Mouse (Mus musculus): ENCODE measurements around the gene Pls1.

Gene Pls1

DNA sequence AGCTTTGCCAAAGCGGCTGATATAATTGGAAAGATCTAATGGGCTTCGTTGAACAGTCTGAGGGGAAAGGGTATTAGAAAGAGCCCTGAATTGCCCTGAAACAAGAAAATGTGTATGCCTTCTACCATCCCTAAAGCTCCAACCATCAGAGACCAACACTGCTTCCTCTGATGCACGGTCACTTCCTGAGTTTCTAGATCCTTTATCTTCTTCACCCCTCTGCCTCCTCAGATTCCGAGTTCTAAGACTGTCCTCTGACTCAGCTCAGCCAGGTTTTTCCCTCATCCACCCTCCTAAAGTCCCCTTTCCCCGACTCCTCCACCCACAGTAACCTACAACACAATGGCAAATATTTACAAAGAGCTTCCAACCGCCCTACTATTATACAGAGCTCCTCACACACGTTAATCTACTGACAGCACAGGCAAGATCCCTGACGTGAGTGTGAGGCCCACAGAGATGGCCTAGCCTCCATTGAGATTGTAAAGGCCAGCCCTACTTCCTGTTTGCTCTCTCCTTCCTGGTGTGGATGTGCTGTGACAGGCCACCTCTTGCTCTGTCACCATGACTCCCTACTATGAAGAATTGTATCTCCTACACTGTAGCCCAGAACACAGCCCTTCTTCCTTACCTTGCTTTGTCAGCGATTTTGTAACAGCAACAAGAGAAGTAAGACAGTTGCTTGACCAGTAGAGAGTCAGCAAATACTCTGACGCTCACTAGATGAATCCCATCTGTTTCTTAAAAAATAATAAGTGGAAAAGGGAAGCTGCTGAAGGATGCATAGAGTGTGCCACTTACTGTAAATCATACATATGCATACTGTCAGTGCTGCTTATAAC, 43.3 kb downstream of the Pls1 start:
- no peak for DNase-seq

DNA sequence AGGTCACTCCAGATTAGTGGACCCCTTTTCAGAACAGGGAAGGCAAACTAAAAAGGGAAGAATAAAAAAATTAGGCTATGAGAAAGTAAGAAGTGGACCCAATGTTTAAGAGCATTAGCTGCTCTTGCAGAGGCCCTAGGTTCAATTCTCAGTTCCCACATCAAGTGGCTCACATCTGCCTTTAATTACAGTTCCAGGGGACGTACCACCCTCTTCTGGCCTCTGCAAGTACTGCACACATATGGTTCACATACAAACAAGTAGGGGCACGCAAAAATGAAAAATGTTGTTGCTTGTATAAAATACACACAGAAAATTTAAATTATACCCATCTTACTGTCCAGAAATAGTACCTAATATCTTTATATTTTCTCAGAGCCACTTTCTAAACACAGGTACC, 48.8 kb downstream of the Pls1 start:
- no peak for DNase-seq

DNA sequence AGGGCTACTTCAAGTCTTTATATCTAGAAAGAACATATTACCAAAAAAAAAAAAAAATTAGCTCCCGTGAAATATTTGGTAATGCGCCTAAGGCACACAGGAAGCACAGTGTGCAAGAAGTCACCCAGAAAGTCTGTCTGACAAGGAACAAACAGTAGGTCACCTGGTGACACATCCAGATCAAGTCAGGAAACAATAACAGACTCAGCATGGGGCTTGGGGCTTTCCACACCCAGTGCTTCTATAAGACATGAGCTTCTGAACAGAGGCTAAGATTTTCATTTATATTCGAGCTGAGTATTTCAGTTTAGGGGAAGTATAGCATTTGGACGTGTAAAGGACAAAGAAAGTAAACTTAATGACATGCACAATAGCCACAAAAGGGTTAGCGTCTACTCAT, 49.3 kb downstream of the Pls1 start:
- no peak for DNase-seq

DNA sequence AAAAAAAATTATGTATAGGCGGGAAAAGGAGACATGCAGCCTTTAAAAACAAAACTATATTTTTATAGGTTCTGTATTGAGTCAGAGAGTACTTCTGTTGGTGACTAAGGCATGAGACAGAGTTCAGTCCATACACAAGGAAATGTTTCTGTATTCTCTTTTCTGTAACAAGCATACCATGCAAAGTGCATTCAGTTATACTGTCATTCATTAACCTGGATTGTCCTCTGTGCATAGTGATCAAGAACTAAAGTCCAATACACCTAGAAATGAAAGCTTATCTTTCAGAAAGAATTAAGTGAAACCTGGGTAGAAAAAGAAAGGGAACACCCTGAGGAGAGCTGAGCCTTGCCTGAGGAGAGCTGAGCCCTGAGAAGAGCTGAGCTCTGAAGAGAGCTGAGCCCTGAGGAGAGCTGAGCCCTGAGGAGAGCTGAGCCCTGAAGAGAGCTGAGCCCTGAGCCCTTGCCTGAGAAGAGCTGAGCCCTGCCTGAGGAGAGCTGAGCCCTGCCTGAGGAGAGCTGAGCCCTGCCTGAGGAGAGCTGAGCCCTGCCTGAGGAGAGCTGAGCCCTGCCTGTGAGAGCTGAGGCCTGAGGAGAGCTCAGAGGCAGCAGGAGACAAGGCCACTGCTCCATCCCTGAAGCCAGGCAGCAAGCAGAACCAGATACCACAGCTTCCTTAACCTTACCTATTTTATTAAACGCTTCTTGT, 49.9 kb downstream of the Pls1 start:
- DNase-seq, result no peak

DNA sequence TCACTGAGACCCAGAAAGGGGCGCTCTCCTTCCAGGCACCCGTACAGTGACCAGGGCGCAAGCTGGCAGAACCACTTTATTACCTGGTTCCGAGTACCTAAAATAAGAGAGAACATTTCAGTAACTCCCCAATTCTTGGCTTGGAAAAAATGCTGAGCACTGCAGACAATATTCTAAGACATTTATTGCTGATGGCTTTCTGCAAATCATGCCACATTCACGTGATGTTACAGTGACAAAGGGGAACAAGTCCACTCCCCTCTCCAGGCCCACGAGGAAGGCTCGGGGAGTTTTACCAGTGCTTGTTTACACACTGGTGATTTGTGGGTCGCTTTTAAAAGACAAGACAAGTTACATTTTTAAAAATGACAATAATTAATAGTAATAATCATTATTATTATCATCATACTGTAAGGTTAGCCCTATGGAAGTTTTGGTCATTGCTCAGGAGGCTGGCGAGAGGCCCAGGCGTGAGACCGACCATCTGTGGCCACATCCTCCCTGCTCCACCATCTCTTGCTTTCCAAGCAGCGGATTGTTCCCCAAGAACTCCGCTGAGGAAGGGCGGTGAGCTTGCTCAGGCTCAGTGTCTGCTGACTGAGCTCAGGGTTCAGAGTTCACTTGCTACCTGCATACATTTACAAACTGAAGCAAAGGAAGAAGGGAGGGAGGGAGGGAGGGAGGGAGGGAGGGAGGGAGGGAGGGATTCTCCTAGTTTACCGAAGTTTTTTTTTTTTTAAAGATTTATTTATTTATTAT, 50.9 kb downstream of the Pls1 start:
- DNase-seq, result no peak

DNA sequence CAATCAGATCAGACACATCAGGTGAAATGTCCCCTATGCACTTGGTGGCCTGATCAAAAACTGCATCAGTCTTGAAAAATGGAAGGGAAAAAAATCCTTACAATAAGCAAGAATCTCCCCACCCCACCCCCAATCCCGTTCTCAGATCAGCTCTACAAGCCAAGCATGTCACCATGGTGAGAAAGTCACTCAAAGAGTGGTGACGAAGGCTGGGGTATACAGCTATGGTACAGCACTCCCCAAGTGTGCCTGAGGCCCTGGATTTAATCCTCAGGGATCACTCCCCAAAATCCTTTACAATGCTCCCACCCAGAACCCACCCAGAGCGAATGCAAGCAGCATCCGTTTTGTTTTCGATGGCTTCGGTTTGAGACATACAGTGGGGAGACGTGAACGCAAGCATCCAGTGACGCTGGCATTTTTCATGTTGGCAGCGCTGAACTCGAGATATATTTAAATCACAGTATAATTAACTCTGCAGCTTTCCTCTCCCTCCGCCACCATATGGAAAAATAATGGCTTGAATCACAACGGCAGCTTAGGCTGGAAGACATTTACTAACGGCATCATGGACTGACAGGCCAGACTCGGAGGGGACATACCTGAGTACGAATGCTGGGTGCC, 60.1 kb downstream of the Pls1 start:
- no peak for DNase-seq

DNA sequence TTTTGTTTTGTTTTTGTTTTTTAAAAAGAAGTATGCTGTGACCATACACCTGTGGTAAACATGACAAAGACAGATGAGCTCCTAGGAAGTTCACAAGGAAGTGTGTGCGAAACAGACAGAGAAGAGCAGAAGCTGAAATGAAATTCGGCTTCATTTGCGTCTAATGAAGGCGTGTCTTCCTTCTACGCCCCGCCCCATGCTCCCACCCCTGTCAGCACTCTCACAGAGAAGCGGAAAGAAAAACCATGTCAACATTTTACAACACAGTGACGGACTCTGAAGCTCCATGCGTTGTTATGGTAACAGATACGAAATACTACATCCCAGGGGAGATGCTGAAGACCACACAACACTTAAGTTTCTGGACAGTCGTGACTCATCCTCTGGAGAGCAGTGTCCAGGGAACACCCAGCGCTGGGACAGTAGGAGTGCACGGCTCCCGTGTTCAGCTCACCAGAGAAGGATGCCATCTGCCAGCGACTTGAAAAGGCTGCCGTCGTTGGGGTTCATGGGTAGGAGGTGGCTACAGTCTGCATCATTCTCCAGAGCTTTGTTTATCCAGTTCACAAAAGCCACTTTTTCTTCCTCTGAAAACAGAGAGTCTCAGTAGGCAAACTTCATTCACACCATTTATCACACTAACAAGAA, 61.3 kb downstream of the Pls1 start:
- DNase-seq, result no peak

DNA sequence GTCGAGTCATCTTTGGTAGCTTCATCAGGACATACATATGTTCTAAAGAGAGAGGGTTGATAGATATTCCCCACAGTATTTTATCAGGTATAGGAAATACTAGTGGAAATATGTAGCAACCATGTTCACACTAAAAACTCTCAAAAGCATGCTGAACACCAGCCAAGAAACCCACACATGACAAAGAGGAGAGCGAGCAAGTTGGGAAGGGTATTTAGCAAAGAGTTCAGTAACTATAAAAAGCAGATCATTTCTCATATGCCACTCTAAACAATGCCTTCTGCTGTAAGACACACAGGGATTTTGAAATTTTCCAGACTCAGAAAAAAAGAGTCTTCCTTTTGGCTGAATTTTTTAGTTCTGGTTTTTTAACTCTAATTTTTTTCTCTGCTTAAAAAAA, 73.4 kb downstream of the Pls1 start:
- no peak for DNase-seq

DNA sequence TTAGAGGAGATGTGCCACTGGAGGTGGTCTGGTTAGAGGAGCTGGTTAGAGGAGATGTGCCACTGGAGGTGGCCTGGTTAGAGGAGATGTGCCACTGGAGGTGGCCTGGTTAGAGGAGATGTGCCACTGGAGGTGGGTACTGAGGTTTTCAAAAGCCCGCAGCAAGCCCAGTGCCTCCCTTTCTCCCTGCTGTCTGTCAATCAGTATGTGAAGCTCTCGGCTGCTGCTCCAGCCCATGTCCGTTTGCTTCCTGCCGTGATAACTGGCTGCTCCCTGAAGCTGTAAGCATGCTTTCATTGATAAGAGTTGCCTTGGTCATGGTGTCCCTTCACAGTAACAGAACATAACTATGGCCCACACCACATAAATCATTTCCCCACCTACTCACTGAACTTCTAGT, 81.9 kb downstream of the Pls1 start:
- DNase-seq, result no peak

DNA sequence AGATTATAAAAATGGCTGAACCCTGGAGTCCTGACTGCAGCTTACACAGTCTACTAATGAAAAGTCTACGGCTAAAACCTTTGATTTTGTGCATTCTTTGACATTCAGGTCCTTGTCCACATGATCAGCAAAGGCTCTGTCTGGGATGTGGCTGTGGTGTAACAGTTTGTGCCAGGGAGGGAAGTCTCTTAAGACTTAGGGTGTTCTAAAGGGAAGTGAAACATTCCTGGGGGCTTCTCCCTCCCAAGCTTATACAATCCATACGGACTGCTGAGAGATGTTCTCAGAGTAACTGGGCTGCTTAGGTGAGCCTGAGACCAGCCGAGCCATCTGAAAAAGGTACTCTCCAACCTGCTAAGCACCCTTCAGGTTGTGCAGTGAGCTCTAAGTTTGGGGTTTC, 82.9 kb downstream of the Pls1 start:
- DNase-seq, result no peak

DNA sequence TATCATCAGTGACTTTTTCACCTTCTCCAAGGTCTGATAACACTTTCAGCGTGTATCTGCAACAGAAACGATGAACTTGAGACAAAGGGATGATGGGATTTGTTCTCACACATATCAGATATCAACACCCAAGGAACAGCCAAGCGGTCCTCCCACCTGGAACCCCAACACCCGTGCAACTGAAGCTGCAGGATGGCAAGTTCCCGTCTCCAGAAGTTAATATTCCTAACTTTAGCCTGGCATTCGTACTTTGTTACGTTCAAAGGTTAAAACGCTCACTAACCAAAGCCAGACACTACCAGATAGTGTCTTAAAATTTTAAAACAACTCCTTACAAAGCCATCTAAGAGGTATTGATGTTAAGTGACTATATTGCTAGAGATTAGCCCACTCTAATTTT, 83.7 kb downstream of the Pls1 start:
- DNase-seq, result no peak

DNA sequence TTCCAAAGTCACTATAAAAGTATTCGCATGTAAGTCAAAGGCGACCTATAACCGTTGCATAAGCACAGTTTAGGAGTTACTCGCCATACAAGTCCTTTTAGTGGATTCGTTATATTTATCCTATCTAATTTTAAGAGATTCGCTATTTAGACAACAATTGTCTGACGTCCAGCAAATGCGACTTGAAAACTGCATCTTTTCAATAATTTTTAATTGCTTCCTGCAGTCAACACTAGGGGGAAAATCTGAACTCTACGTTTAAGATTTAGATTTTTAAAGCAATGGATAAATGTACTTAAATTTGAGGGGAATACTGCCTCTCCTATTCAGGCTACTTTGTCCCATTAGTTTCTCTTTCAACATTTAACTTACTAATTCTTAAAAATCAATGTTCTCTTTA, 94.4 kb downstream of the Pls1 start:
- no peak for DNase-seq

DNA sequence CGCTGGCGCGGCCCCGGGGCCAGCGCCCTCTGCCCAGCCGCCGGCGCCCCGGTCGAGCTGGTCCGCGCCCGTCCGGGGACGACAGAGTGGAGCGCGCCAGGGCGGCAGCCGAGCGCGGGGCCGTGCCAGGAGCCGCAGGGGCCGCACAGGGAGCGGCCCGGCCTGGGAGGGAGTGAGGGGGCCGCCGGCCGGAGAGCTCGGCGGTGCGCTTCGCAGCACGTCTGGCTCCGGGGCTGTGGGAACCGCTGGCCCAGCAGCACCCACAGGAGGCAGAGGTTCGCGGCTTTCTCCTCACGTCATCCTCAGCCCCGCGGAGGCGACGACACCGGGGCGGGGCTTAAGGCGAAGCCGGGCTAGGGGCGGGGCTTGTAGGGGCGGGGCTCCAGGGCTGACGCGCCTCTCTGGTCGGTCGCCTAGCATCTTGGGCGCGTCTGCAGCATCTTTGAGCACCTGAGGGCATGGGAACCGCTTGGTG, 95.0 kb downstream of the Pls1 start, which contains the start of gene Trpc1:
Gene Trpc1 (minus strand): TSS at position 339 of the 475 bp plus-strand sequence.
- DNase-seq, result peak; percentile 83 to 88

DNA sequence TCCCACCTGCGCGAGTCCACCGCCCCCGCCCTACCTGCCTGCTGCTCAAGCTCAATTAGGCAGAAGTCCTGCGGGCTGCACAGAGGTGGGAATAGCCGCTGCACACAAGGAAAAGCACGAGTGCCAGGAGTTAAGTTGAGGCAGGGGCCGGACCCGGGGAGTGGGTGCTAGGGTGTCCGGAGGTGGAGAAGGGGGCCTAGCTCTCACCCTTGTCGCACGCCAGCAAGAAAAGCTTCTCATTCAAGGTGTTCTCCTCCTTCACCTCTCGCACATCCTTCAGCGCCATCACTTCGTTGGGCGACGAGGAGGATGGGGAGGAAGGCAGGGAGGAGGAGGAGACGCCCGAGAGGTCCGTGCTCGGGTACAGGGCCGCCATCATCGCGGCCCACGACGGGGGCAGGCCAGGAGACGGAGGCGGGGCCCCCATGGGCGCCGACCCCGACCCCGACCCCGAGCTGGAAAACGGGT, 95.6 kb downstream of the Pls1 start:
- DNase-seq, result peak; percentile 44 to 55

DNA sequence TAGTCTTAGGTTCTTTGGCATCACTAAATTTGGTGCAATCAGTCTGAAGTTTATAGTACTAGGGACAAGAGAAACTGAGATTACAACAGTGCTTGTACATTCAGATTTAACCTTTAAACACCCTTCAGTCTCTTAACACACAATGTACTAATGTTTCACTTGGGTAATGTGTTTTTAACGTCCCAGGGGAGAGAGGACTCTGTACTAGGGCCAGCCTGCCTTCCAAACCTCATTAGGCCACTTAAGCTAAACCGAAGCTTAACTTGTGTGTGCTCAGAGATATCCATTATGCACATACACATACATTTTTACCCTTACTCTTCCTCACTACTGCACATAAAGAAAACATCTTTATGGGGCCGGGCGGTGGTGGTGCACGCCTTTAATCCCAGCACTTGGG, 97.8 kb downstream of the Pls1 start:
- DNase-seq, result no peak

DNA sequence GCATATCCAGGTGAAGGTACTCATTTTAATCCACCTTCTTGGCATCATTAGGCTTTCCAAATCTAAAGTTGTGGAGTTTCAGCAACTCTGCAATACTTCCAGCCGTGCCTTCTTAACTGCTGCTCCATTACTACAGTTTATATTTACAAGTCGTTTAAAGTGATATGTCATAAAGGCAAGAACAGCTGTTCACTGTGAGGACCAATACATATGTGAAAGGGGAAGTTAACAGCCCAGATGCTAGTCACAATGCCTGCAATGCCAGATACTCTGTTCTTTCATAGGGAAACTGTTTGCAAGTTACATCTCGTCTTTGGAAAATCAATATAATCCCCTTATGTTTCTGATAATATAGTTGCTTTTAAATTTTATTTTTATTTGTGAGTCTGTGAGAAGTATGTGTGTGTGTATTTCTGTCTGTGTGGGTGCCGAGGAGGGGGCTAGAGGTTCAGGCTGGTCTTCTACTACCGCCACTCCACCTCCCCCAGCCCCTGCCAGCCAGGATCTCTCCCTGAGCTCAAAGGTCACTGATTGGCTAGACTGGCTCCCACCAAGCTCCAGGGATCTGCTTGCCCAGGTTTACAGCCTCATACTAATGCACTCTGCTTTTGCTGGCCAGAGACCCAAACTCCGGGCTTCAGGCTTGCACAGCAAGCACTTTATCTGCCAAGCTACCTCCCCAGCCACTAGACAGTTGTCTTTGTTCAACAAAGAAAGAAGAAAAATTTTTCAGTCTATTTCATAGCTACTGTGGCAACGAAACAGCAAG, 100.1 kb downstream of the Pls1 start:
- DNase-seq, result no peak

DNA sequence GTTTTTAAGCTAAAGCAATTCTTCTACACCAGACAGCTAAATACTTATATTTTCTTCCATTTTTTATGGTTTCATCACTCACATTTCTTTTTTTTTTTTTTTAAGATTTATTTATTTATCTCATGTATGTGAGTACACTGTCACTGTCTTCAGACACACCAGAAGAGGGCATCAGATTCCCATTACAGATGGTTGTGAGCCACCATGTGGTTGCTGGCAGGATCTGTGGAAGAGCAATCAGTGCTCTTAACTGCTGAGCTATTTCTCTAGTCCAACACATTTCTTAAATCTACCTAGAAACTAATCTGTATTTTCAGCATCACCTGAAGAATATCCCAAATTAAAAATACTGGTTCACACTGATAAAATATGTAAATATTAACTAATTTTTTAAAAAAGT, 108.9 kb downstream of the Pls1 start:
- DNase-seq, result no peak

DNA sequence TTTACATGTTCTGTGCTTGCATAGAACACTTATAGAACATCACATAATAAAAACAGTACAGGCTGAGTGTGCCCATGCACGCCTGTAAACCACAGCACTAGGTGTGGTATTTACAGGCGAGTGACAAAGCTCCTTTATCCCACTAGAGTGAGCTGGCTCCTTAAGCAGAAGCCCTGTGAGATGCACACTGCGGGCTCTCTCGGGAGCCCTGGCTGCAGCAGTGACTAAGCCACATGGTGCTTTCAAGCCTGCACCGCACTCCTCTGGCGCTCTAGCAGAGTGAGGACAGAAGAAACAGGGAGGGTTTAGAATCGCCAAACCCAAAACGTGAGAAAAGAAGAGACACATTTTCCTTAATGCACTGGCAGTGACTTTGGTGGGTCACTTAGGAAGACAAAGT, 132.5 kb downstream of the Pls1 start:
- no peak for DNase-seq

DNA sequence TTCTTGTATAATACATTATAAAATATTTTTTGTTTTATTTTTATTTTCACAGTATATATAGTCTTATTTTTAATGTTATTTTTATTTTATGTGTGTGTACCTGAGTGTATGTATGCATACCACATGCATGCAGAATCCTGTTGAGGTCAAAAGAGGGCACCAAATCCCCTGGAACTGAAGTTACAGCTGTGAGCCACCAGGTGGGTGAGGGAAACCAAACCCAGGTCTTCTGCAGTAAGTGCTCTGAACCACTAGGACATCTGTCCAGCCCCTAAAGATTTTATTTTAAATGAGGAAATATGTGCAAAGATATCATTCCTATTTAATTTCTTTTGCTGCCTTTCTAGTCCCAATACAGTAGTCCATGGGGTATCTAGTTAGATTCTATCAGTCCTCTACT, 136.2 kb downstream of the Pls1 start:
- no peak for DNase-seq

DNA sequence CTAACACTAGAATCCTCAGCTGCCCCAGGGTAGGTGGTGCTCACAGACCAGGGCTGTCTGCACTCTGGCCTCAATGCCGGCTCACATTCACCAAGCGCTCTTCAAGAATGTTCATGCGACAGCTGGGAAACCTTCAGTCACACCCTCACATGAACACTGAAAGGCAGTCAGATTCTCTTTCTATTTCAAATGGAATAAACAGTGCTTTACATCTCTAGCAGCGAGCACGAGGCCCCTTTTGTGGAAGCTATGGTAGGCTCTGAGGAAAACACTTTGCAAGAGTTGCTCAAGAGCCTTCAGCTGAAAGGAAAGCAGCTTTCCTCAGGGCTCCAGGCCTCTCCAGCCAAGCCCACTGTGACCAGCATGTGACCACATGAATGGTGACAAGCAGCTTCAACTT, 139.7 kb downstream of the Pls1 start:
- DNase-seq, result no peak

DNA sequence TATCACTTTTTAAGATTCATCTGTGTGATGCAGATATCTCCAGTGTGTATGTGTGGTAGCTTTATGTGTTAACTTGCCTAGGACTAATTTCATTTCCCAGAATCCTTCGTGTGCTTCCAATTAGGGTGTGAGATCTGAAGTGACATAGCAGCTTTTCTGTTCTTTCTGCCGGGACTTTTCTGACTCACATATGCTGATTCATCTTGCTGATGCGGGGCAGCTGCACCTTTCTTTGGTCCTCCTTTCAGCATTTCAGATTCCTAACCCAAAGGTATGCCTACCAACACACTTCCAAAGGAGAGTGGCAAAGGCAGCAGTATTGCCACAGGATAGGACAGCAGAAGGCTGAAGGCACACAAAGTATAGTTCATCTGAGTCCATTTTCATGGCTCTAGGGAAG, 141.0 kb downstream of the Pls1 start:
- DNase-seq, result no peak

Measured in cerebellum, adult 18-20 months (tissue).